Mouse (Mus musculus) erythroblast, adult 5-6 weeks (primary cell): ENCODE measurements around the gene Cacna1s. TPM values are rescaled to one million over a fixed set of nuclear protein-coding genes. Genes with fewer than 3 reads are reported as not detected.
A peak's percentile ranks its signal among the peaks of the same experiment; 100 is the strongest.

Experiments
- ATAC-seq: replicated peaks from 2 replicates; pipeline ENCODE4 v1.8.0; 2016; ENCODE audit warnings: moderate number of reproducible peaks, mild to moderate bottlenecking, moderate TSS enrichment, inconsistent platforms; ENCODE audit not compliant: poor library complexity, low FRiP score, severe bottlenecking
- total RNA-seq, 2 experiments: library from RNA; stranded (forward) in 1 of 2; stranded (reverse) in 1 of 2; fragments of 150-400 nt in 1 of 2; fragments of 200-764, 138-1000 nt in 1 of 2; gene quantifications; 2 replicates each; pipeline versions ENCODE4 v1.2.3 to v1.2.4; 2015 to 2017; ENCODE audit warnings: low replicate concordance in 2 of 2

Gene Cacna1s
- total RNA-seq, 2 experiments from 2014 or later = not detected

- ATAC-seq = no peak
These were observed 81.2 kb downstream of the Cacna1s start for GRCm38 (mm10) chr1:136133570-136134240.

GRCm38 (mm10) chr1:136134547-136134946, 82.0 kb downstream of the Cacna1s start:
- ATAC-seq = no peak

DNA sequence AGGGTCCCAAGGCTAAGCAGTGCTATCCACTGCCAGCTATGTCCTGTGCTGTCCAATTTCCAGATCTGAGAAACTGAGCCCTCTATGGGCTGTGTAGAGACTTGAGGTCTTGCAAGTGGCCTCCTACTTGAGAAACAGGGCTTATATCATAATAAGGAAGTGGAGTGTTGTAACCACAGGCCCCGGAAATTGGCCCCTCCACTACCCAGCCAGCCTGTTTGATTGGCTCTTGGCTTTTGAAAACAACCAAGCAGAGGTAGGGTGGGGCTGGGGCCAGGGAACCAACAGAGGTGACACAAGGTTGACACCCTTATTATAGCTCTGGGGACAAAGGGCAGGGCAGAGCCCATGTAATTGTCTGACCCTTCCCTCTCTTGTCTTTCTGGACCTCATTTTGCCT, 82.5 kb downstream of the Cacna1s start:
- no peak for ATAC-seq

- no peak for ATAC-seq
These were observed 83.4 kb downstream of the Cacna1s start for GRCm38 (mm10) chr1:136135777-136136444.

GRCm38 (mm10) chr1:136136547-136136946, 84.0 kb downstream of the Cacna1s start:
- no peak for ATAC-seq

- ATAC-seq = no peak
These were observed 84.6 kb downstream of the Cacna1s start for GRCm38 (mm10) chr1:136137071-136137531.

DNA sequence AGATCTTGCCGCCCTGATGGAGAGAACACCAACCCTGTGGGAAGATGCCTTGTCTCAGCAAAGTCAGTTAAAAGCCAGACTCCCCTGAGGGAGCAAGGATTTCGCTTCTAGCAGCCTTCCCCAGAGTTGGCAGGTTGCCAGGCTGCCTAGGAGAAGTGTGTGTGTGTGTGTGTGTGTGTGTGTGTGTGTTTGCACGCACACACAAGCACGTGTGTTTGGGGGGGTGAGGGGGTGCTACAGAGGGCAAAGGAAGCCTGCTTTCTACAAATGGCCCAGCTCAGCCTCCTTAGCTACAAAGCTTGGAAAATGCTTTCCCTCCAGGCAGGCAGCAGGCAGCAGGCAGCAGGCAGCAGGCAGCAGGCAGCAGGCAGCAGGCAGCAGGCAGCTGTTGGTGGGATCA, 85.0 kb downstream of the Cacna1s start:
- no peak for ATAC-seq

DNA sequence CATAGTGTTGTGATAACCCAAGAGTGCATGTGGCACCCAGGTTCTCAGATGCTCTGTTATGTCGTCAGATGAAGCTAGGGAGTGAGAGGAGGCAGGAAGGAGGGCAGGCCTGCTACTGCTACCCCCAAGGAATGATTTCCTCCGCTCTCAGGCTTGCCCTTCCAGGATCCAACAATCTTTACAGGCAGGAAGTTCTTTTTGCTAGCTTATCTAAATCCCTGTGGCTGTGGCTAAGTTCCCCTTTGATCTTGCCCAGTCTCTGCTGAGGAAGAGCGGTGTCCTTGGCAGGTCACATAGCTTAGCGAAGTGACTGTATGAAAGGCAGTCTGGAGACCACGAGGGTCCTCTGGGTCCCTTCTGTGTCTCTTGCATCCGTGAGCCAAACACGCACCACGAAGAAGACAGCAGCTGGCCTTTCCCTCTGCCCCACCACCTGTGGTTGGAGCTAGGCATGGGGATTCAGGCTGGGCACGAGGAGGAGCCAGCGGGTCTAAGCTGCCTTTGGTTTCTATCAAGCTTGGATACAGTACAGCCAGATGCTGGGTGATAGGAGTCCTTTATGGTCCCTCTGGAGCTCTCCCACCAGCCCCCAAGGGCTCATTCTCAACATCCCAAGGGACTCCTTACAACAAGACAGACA, 85.8 kb downstream of the Cacna1s start:
- ATAC-seq = no peak

- ATAC-seq = peak; percentile 94
These were observed 87.6 kb downstream of the Cacna1s start for GRCm38 (mm10) chr1:136139990-136140640.

- no peak for ATAC-seq
These were observed 88.8 kb downstream of the Cacna1s start for GRCm38 (mm10) chr1:136141176-136141950.

- ATAC-seq = no peak
These were observed 89.8 kb downstream of the Cacna1s start for GRCm38 (mm10) chr1:136142336-136142735.

DNA sequence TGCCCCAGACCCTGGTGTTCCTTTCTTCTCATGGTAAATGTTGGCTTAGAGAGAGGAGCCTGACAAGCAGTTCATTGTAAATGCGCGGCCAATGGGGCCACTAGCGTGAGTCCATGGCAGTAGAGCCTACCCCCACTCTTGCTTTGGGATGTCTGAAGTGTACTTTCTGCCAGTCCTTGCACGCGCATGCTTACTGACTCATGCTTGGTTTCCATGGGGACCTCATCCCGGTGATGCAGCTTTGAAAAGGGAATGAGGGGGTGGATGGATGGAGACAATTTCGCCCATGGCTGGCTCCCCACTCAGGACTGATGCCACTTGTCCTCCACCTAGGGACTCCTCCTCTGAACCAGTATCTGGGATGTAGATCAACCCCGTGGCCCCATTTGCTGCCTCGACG, 91.0 kb downstream of the Cacna1s start:
- ATAC-seq = no peak

DNA sequence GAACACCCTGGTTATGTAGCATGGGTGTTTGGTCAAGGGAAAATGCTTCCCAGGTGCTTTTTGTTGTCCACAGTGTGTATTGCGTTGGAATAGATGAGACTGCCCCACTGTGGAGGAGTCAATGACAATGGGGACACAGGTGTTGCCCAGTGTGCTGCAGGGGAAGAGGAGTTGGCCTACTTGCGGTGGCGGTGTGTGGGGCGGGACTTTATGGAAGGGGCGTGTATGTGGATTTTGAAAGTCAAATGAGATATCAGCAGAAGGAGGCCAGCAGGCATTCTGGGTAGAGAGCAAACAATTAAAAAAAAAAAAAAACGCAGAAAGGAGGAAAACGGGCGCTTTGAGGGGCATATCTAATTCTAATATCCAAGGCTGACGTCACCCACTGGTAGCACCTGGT, 97.2 kb downstream of the Cacna1s start:
- ATAC-seq = no peak

- ATAC-seq = no peak
These were observed 98.8 kb downstream of the Cacna1s start for GRCm38 (mm10) chr1:136151371-136151770.

DNA sequence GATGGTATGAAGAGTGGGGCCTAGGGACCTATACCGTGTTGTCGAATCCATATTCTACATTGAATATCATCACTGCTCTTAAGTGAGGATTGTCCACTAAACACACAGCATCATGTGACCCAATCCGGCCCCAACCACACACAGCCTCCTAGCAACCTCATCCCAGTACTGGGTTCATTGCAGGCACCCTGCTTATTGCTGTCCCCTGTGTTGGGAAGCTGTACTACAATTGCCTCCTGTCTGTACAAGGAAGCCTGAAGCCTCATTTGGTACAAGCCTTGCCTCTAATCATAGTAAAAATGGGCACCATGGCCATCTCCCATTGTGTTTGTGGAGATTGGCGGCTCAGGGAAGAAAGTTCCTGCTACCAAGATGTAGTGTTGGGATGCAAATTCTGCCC, 103.8 kb downstream of the Cacna1s start:
- ATAC-seq = no peak

GRCm38 (mm10) chr1:136156951-136157350, 104.4 kb downstream of the Cacna1s start:
- ATAC-seq = no peak

- no peak for ATAC-seq
These were observed 107.3 kb downstream of the Cacna1s start for GRCm38 (mm10) chr1:136159830-136160229.

DNA sequence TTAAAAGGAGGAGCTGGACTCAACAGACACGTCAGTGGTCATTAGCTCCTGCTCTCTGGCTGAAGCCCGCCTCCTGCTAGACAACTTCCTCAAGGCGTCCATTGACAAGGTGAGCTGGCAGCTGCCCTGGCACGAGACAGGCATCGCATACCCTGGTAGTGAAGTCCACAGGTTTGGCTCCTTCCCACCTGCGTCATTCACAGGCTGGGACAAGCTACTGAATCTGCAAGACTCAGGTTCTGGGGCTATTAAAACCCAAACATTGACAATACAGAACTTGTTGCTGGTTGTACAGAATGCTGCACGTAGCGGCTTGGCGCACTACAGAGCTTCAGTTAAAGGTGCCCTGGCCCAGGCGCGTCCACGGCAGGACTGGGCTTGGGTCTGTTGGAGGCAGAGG, 107.7 kb downstream of the Cacna1s start:
- no peak for ATAC-seq

DNA sequence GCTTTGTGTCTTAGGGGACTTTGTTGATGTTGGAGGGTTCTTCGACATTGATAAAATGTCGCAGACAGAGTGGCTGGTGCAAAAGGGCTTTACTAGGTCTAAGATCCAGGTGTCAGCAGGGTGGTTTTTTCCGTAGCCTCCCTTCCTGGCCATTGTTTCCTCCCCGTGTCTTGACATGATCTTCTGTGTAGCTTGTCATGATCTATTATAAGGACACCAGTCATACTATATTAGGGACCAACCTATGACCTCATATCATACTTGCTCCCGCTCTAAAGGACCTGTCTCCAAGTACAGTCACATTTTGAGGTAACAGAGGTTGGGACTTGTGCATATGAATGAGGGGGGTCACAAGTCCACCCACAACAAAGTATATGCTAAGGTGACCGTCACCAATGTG, 108.4 kb downstream of the Cacna1s start:
- no peak for ATAC-seq
